Mouse (Mus musculus) cortical plate, adult 2 months (tissue): ENCODE data around the gene Tent5b.

Experiments used
- CTCF ChIP-seq: fragments of 200-500 bp; IDR thresholded peaks from 2 replicates; pipeline ENCODE4 v1.5.1; 2011; ENCODE audit warnings: mild to moderate bottlenecking, control low read depth, low read length; ENCODE audit not compliant: insufficient read depth; ENCODE audit errors: extremely low read depth
- POLR2A ChIP-seq: fragments of 200-500 bp; IDR thresholded peaks from 2 replicates; pipeline ENCODE4 v1.6.1; 2011; ENCODE audit warnings: mild to moderate bottlenecking, low read length, control low read depth; ENCODE audit not compliant: insufficient read depth; ENCODE audit errors: extremely low read depth

DNA sequence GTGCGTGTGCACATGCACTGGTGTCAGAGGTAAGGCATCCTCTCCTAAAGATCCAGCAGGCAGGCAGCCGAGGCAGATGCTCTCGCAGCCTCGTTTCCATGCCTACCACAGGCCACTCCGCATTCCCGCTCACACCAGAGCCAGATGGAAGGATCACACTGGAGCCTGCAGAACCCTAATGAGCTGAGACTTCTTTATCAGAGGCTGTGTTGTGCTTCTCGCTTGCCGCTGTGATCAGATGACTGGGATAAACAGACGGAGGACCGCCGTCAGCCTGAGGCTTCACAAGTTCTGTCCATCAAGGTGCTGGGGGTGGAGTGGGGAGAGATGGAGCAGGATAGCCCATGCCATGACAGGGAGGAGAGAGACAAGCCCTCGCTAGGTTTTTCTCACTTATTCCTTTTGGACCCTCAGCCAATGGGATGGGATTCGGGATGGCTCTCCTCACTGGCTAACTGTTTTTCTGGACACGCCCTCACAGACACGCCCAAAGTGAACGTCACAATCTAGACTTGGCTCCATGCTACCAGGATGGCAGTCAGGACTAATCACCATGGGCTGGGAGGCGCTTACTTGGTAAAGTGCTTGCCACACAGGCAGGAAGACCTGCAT, 47.3 kb upstream of the Tent5b start:
- no peak for TF ChIP-seq CTCF
- no peak for TF ChIP-seq POLR2A
